Mouse (Mus musculus): ENCODE data around the gene Csmd2. TPM values are rescaled to one million over a fixed set of nuclear protein-coding genes. Genes with fewer than 3 reads are reported as not detected.

Gene Csmd2
- total RNA-seq, 2 experiments from 2014 or later, result 43.1 to 48.9 TPM

GRCm38 (mm10) chr4:128132876-128133646 is 145.4 kb downstream of the Csmd2 start:
- peak; percentile 50 to 61 for DNase-seq (ENCODE audit: low spot score in 2 of 2)
- TF ChIP-seq CTCF (conservative IDR thresholded peaks at IDR 0.05), result no peak
- H3K4me3 ChIP-seq, result no peak overlapping the region
- no peak overlapping the region for H3K27ac ChIP-seq

- no peak for DNase-seq (ENCODE audit: low spot score in 2 of 2)
- no peak for TF ChIP-seq CTCF (conservative IDR thresholded peaks at IDR 0.05)
- Histone ChIP-seq H3K27ac (no peak overlapping the region), H3K4me3 (peak overlapping the region; percentile 18; the same call in 1 of the 2 replicates)
Measured at GRCm38 (mm10) chr4:128134348-128134994, 146.8 kb downstream of the Csmd2 start.

- H3K27ac ChIP-seq, result no peak overlapping the region
- peak overlapping the region; percentile 18; the same call in 1 of the 2 replicates for H3K4me3 ChIP-seq
- no peak for TF ChIP-seq CTCF (conservative IDR thresholded peaks at IDR 0.05)
- DNase-seq (ENCODE audit: low spot score in 2 of 2), result peak; percentile 54 to 72
Measured at GRCm38 (mm10) chr4:128135014-128135622, 147.5 kb downstream of the Csmd2 start.

GRCm38 (mm10) chr4:128139991-128140390 is 152.3 kb downstream of the Csmd2 start:
- TF ChIP-seq CTCF (conservative IDR thresholded peaks at IDR 0.05), result no peak
- Histone ChIP-seq H3K4me3 (no peak overlapping the region), H3K27ac (no peak overlapping the region)
- no peak for DNase-seq (ENCODE audit: low spot score in 2 of 2)

GRCm38 (mm10) chr4:128141161-128142101 is 153.8 kb downstream of the Csmd2 start:
- no peak for DNase-seq (ENCODE audit: low spot score in 2 of 2)
- H3K27ac ChIP-seq, result no peak overlapping the region
- no peak overlapping the region for H3K4me3 ChIP-seq
- no peak for TF ChIP-seq CTCF (conservative IDR thresholded peaks at IDR 0.05)

DNA sequence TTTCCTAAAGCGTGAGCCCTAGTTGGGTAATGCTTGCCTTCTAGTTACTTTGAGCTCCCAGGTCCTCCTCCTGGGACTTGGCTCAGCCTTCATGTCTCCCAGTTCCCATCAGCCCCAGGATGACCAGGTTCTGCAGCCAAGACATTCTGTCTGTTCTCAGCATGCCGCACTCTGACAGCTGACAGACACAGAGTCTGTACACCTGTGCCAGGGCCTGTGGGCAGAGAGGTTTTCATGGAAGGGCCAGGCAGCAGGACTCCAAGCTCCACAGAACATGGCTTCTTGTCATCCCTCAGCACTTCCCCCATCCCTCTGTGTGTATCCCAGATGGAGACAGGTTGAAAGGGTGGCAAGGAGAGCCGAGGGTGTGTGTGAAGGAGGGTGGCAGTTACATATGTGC is 154.6 kb downstream of the Csmd2 start:
- TF ChIP-seq CTCF (conservative IDR thresholded peaks at IDR 0.05), result no peak
- no peak overlapping the region for H3K27ac ChIP-seq
- H3K4me3 ChIP-seq, result no peak overlapping the region
- no peak for DNase-seq (ENCODE audit: low spot score in 2 of 2)

DNA sequence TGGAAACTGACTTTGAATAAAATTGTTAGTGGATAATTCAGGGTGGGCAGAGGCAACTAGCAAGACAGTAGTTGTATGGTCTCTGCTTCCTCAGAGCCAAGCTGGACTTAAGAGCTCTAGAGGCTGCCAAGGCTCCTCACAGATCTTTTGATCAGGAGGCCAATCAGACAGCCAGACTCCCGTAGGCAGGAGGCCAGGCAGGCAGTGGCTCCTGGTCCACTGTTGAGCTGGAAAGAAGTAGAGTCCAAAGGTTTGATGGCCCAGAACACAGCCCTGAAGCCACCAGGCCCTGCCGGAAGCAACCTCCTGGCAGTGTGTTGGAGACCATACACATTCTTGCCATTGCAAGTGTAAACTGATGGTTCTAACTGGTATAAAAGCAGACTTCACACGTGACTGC is 155.5 kb downstream of the Csmd2 start:
- TF ChIP-seq CTCF (conservative IDR thresholded peaks at IDR 0.05), result no peak
- no peak overlapping the region for H3K27ac ChIP-seq
- no peak overlapping the region for H3K4me3 ChIP-seq
- no peak for DNase-seq (ENCODE audit: low spot score in 2 of 2)

- DNase-seq (ENCODE audit: low spot score in 2 of 2), result no peak
- no peak for TF ChIP-seq CTCF (conservative IDR thresholded peaks at IDR 0.05)
- no peak overlapping the region for H3K27ac ChIP-seq
- H3K4me3 ChIP-seq, result no peak overlapping the region
Measured at GRCm38 (mm10) chr4:128149524-128149923, 161.9 kb downstream of the Csmd2 start.

DNA sequence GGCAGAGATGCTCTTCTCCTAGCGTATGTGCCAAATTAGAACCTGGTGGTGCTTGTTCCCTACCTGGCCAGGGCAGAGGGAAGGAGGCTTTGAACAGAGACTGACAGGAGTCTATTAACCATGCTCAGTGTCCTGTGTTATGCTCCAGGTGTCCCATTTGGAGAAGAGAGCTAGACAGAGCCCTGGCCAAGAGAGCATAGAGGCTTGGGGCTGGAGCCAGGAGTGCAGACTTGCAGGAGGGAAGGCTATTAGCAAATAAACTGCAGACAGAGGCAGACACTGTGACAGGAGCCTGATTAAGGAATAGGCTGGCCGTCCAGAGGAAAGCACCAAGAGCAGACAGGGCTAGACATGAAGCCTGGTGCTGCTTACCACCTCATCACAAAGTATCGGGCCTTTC is 164.4 kb downstream of the Csmd2 start:
- H3K4me3 ChIP-seq, result no peak overlapping the region
- TF ChIP-seq CTCF (conservative IDR thresholded peaks at IDR 0.05), result no peak
- H3K27ac ChIP-seq, result no peak overlapping the region
- no peak for DNase-seq (ENCODE audit: low spot score in 2 of 2)

DNA sequence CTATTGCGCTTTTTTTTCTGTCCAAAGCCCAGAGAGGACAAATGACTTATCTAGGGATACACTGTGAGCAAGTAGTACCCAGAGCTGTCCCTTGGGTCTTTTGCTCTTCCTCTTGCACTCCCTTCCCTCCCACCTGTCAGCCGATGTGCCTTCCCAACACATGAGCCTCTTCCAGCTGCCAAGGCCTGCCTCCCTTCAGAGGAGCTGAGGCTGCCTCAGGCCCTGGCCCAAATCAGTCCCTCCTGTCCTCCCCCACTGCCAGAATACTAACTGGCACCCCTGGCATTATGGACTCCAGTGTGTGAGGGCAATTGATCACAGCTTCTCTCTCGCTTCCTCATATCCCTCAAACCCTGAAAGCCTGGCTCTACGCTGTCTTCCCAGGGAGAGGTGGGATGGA is 165.5 kb downstream of the Csmd2 start:
- peak overlapping the region; percentile 28; the same call in 1 of the 2 replicates for H3K27ac ChIP-seq
- no peak for DNase-seq (ENCODE audit: low spot score in 2 of 2)

DNA sequence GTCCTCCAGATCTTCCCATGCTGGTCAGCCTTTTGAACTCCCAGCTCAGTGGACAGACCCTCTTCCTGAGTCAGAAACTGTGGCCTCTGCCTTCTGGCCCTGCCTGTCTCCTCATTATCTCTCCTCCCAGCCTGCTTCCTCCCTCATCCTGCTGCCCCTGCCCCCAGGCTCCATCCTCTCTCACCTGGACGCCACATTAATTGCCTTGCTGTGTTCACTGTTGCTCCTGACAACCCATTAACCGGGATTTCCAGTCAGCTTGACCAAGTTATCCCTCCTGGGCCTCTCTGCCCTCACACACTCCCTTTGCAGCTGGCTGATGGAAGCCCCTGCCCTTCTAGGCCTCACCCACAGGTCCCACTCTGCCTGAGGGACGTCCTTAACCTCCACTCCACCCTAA is 167.6 kb downstream of the Csmd2 start:
- DNase-seq (ENCODE audit: low spot score in 2 of 2), result no peak
- Histone ChIP-seq H3K27ac (no peak overlapping the region), H3K4me3 (no peak overlapping the region)
- TF ChIP-seq CTCF (conservative IDR thresholded peaks at IDR 0.05), result no peak

More for the DNA sequence above, 165.5 kb downstream of the Csmd2 start:
- TF ChIP-seq CTCF (conservative IDR thresholded peaks at IDR 0.05), result no peak
- no peak overlapping the region for H3K4me3 ChIP-seq

GRCm38 (mm10) chr4:128160656-128161055 is 173.0 kb downstream of the Csmd2 start:
- Histone ChIP-seq H3K27ac (no peak overlapping the region), H3K4me3 (no peak overlapping the region)
- no peak for TF ChIP-seq CTCF (conservative IDR thresholded peaks at IDR 0.05)
- peak; percentile 25 to 29 for DNase-seq (ENCODE audit: low spot score in 2 of 2)

All from layer of hippocampus, adult 2 months (tissue).